Mouse (Mus musculus): Measurements from ENCODE around the gene Pafah1b3. TPM values are rescaled to one million over a fixed set of nuclear protein-coding genes. Genes with fewer than 3 reads are reported as not detected.

Gene Pafah1b3
- polyA plus RNA-seq, 1 experiment from 2014 or later: 152 TPM

DNA sequence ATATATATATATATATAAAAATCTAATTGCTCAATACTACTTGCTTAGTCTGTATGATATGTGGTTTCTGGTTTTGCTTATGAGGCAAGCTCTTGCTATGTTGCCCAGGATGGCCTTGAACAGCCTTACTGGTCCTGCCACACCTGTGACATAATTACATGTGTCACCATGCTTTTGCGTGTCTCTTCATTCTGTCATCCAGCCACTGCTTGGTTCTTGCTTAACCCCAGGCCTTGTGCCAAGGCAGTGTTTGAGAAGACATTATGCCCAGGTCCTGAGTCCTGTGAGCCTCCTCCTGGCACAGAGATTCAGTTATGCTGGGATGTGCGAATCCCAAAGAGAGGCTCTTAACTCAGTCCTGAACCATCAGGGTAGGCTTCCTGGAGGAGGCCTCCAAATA, 25.4 kb upstream of the Pafah1b3 start:
- TF ChIP-seq CTCF (IDR thresholded peaks at IDR 0.05; ENCODE audit: low read depth): no peak
- H3K9ac ChIP-seq (ENCODE audit: low read depth, low read length): no peak overlapping the region
- H3K9me3 ChIP-seq (replicated peaks; ENCODE audit: low read length): no peaks in the 10 kb centered on the region
- peaks cover 7% of the 10 kb centered on the region; the same call in 1 of the 2 replicates for H3K4me1 ChIP-seq (replicated peaks; ENCODE audit: insufficient read depth, low read length)
- no peaks in the 10 kb centered on the region for H3K36me3 ChIP-seq (ENCODE audit: insufficient read depth, low read length)
- H3K4me3 ChIP-seq (replicated peaks; ENCODE audit: low read depth, low read length): no peak overlapping the region
- H3K27ac ChIP-seq: no peak overlapping the region
- no peaks in the 10 kb centered on the region for H3K27me3 ChIP-seq (ENCODE audit: insufficient read depth, low read length)
- no peak for DNase-seq (ENCODE audit: low spot score)
- 85% methylated on average over 2 of the region's 2 CpGs for WGBS
- ATAC-seq (replicated peaks; ENCODE audit: low FRiP score, low read depth): no peak
- no peak overlapping the region for H3K4me2 ChIP-seq (ENCODE audit: low read length)

DNA sequence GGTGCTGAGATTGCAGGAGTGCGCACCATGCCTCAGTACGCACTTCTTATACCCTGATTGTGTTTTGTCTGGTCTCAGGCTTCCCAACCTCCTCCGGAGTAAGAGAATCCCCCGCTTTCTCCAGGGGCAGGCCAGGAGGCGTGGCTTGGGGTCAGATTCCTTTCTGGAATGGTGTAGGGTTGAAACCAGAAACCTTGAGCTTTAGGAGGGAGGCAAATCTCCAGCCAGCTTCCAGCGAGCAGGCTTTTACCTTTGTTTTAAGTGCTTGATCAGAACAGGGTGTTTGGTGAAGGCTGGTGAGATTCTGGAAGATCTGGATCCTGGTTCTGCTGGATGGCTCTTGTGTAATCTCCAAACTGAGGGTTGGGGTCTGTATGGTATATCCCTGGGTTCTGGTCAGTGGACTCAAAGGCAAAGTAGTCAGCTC, 24.3 kb upstream of the Pafah1b3 start:
- H3K9ac ChIP-seq (ENCODE audit: low read depth, low read length): 0 out of 2 replicates have a peak overlapping the region, but pooled peaks have one; percentile 9
- 0 out of 2 replicates have a peak overlapping the region, but pooled peaks have one; percentile 2 for H3K4me3 ChIP-seq (replicated peaks; ENCODE audit: low read depth, low read length)
- peak overlapping the region; percentile 80 for H3K27ac ChIP-seq
- 7% methylated on average over 6 of the region's 6 CpGs for WGBS
- peak overlapping the region; percentile 42 for H3K4me2 ChIP-seq (ENCODE audit: low read length)
- no peaks in the 10 kb centered on the region for H3K36me3 ChIP-seq (ENCODE audit: insufficient read depth, low read length)
- peaks cover 12% of the 10 kb centered on the region; the same call in 1 of the 2 replicates for H3K4me1 ChIP-seq (replicated peaks; ENCODE audit: insufficient read depth, low read length)
- H3K9me3 ChIP-seq (replicated peaks; ENCODE audit: low read length): no peaks in the 10 kb centered on the region
- ATAC-seq (replicated peaks; ENCODE audit: low FRiP score, low read depth) (peak; percentile 81), DNase-seq (ENCODE audit: low spot score) (peak; percentile 94)
- no peak for TF ChIP-seq CTCF (IDR thresholded peaks at IDR 0.05; ENCODE audit: low read depth)
- H3K27me3 ChIP-seq (ENCODE audit: insufficient read depth, low read length): no peaks in the 10 kb centered on the region

DNA sequence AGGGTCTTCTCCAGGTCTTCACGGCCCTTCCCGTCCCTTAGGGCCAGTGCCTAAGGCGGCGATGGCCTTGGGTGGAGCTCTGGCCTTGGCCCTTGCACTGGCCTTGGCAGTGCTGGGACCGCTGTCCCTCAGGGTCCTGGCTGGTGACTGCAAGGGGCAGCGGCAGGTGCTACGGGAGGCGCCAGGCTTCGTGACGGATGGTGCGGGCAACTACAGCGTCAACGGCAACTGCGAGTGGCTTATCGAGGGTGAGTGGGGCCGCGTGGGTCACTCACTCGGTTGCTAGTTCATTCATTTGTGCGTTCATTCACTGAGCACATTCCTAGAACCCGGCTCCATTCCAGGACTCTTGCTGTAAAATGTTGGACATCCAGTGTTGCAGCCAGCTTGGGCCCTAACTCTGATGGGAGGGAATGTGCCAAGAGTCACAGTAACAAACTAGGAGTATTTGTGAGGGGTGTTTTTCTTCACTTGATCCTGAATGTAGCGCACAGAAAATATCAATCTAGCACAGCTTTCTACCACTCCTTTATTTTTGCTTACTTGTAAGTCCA, 19.7 kb upstream of the Pafah1b3 start:
- Histone ChIP-seq H3K4me2 (ENCODE audit: low read length) (peak overlapping the region; percentile 88), H3K4me3 (replicated peaks; ENCODE audit: low read depth, low read length) (peak overlapping the region; percentile 53), H3K4me1 (replicated peaks; ENCODE audit: insufficient read depth, low read length) (peaks cover 26% of the 10 kb centered on the region), H3K9ac (ENCODE audit: low read depth, low read length) (peak overlapping the region; percentile 70), H3K36me3 (ENCODE audit: insufficient read depth, low read length) (no peaks in the 10 kb centered on the region), H3K27ac (peak overlapping the region; percentile 90), H3K9me3 (replicated peaks; ENCODE audit: low read length) (no peaks in the 10 kb centered on the region), H3K27me3 (ENCODE audit: insufficient read depth, low read length) (peaks cover 27% of the 10 kb centered on the region)
- TF ChIP-seq CTCF (IDR thresholded peaks at IDR 0.05; ENCODE audit: low read depth): no peak
- DNase-seq (ENCODE audit: low spot score) (no peak), ATAC-seq (replicated peaks; ENCODE audit: low FRiP score, low read depth) (no peak)
- 11% methylated on average over 21 of the region's 21 CpGs for WGBS

DNA sequence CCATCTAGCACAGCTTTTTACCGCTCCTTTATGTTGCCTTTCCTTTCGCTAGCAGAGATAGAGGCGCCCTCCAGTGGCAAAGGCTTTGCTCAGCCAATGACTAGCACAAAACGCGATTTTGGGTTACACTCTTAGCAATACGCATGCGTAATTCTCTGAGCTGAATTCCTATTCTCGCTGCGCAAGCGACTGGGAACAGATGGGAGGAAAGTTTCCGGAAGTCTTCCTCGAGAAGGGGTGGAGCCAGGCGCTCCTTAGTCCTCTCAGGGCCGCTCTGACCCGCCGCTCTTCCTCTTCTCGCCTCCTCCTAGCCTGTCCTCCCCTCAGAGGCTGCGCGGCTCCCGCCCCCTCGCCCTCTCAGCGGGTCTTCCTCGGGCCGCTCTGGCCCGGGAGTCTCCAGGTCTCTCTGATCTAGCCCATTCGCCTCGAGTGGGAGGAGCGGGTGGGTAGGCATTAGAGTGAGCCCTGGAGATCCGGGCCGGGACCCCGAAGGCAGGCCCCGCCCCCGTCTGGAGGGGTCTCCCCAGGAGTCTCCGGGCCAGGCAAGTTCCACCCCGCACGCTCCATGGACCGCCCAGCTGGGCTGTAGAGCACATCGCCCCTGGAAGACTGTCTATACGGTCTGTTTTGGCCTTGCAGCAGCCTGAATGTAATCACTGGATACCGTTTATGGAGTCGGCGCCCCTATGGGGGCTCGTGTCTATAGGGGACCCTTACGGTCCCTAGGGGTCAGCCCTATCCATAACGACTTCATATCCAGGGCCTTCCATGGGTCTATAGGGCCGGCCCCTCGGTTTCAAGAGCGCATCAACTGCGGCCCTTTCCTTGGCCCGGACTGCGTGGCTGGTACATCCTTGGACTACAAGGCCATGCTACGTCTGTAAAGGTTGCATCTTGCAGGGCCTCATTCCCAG, 19.0 kb upstream of the Pafah1b3 start, which contains the start of gene Megf8:
Megf8 (plus strand) TSS at position 633 of the 914 bp plus-strand sequence.
- H3K4me1 ChIP-seq (replicated peaks; ENCODE audit: insufficient read depth, low read length): peaks cover 23% of the 10 kb centered on the region
- H3K36me3 ChIP-seq (ENCODE audit: insufficient read depth, low read length): no peaks in the 10 kb centered on the region
- ATAC-seq (replicated peaks; ENCODE audit: low FRiP score, low read depth) (peak; percentile 98), DNase-seq (ENCODE audit: low spot score) (peak; percentile 100)
- peak within 1 kb of the TSS; percentile 88 for H3K4me2 ChIP-seq (ENCODE audit: low read length)
- peak within 1 kb of the TSS; percentile 70 for H3K9ac ChIP-seq (ENCODE audit: low read depth, low read length)
- peak within 1 kb of the TSS; percentile 90 for H3K27ac ChIP-seq
- TF ChIP-seq CTCF (IDR thresholded peaks at IDR 0.05; ENCODE audit: low read depth): peak; percentile 97
- no peaks in the 10 kb centered on the region for H3K9me3 ChIP-seq (replicated peaks; ENCODE audit: low read length)
- H3K27me3 ChIP-seq (ENCODE audit: insufficient read depth, low read length): peaks cover 27% of the 10 kb centered on the region
- under 1% methylated on average over 52 of the region's 52 CpGs for WGBS
- peak within 1 kb of the TSS; percentile 53 for H3K4me3 ChIP-seq (replicated peaks; ENCODE audit: low read depth, low read length)

DNA sequence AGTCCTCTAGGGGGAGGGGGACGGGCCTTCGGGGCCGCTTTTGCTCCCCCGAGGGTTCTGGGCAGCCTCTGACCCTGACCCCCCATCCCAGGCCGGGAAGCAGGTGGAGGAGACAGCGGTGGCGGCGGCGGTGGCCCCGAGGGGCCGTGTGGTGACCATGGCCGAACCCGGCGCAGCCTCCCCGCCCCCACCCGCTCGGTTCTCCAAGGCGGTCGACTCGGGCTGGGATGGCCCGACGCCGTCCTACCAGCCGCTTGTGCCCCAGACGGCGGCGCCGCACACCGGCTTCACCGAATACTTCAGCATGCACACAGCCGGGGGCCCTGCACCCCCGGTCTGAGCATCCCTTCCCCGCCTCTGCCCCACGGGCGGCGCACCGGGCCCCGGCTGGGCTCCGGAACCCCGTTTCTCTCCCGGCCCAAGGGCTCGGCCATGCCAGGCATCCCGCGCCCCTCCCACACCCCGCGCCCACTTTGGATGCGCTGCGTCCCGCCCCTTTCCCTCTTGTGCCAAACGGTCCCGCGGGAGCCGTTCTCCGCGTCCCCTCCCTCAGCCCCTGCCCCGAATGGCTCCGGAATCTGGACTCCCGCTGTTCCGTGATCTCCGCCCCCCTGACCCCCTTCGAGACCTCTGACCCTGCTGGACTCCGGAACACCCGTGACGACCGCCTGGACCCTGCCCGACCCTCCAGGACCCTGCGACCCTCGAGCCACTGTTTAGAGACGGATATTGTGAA, 17.7 kb upstream of the Pafah1b3 start:
- TF ChIP-seq CTCF (IDR thresholded peaks at IDR 0.05; ENCODE audit: low read depth): no peak
- peak overlapping the region; percentile 45; the same call in 1 of the 2 replicates for H3K9ac ChIP-seq (ENCODE audit: low read depth, low read length)
- no peak for ATAC-seq (replicated peaks; ENCODE audit: low FRiP score, low read depth)
- H3K36me3 ChIP-seq (ENCODE audit: insufficient read depth, low read length): no peaks in the 10 kb centered on the region
- H3K27me3 ChIP-seq (ENCODE audit: insufficient read depth, low read length): peaks cover 27% of the 10 kb centered on the region
- H3K9me3 ChIP-seq (replicated peaks; ENCODE audit: low read length): no peaks in the 10 kb centered on the region
- DNase-seq (ENCODE audit: low spot score): no peak
- no peak overlapping the region for H3K27ac ChIP-seq
- WGBS: under 1% methylated on average over 55 of the region's 69 CpGs
- peak overlapping the region; percentile 40 for H3K4me3 ChIP-seq (replicated peaks; ENCODE audit: low read depth, low read length)
- H3K4me1 ChIP-seq (replicated peaks; ENCODE audit: insufficient read depth, low read length): peaks cover 19% of the 10 kb centered on the region
- peak overlapping the region; percentile 83 for H3K4me2 ChIP-seq (ENCODE audit: low read length)
